Mouse (Mus musculus) ES-E14 (cell line): ENCODE measurements at regions not wholly inside any gene's neighbourhood (a gene's known extent, or its start where the extent isn't known, plus 50 kb on each side); places are given as distances from the start of the nearest gene placed in this dataset.

Experiments
- DNase-seq: peaks from one replicate; pipeline ENCODE4 v3.0.0-alpha.2; 2013; ENCODE audit warnings: low read depth, low spot score
- H3K27ac ChIP-seq: 2 replicates; pipeline ENCODE4 v1.5.1; 2012; ENCODE audit warnings: low read depth, mild to moderate bottlenecking, low read length, moderate library complexity, mixed read lengths; ENCODE audit not compliant: poor library complexity, insufficient read depth, severe bottlenecking
- H3K36me3 ChIP-seq: 2 replicates; pipeline ENCODE4 v1.6.1; 2012; ENCODE audit warnings: mild to moderate bottlenecking, low read length, moderate library complexity, mixed read lengths; ENCODE audit not compliant: control insufficient read depth, poor library complexity, insufficient read depth, severe bottlenecking
- H3K4me1 ChIP-seq, 2 experiments: fragments of 150-350 bp in 1 of 2; sonication (generic) in 1 of 2; 2 replicates each; pipeline ENCODE4 v1.6.1; 2012; ENCODE audit warnings: low read length in 2 of 2, mild to moderate bottlenecking in 1 of 2, mixed read lengths in 1 of 2; ENCODE audit not compliant: control insufficient read depth in 2 of 2, insufficient read depth in 2 of 2, poor library complexity in 1 of 2
- H3K4me3 ChIP-seq, 2 experiments: fragments of 150-350 bp in 1 of 2; sonication (generic) in 1 of 2; 2 replicates each; pipeline ENCODE4 v1.5.1; 2012; ENCODE audit warnings: low read length in 2 of 2, low read depth in 1 of 2, mild to moderate bottlenecking in 1 of 2, mixed read lengths in 1 of 2; ENCODE audit not compliant: insufficient read depth in 1 of 2, poor library complexity in 1 of 2, severe bottlenecking in 1 of 2
- H3K9ac ChIP-seq: 2 replicates; pipeline ENCODE4 v1.6.1; 2012; ENCODE audit warnings: low read depth, mild to moderate bottlenecking, low read length, mixed read lengths; ENCODE audit not compliant: poor library complexity, insufficient read depth, severe bottlenecking
- H3K9me3 ChIP-seq: fragments of 150-350 bp; sonication (generic); 2 replicates; pipeline ENCODE4 v1.6.1; 2012; ENCODE audit warnings: low read depth, mild to moderate bottlenecking, low read length; ENCODE audit not compliant: control insufficient read depth, insufficient read depth
- CHD2 ChIP-seq: IDR thresholded peaks from 2 replicates; pipeline ENCODE4 v1.6.1; 2014; ENCODE audit warnings: mild to moderate bottlenecking, low read depth, low read length, inconsistent platforms
- HCFC1 ChIP-seq: IDR thresholded peaks from 2 replicates; pipeline ENCODE4 v1.6.1; 2012; ENCODE audit warnings: low read length, inconsistent platforms, borderline replicate concordance; ENCODE audit not compliant: insufficient read depth
- MAFK ChIP-seq: IDR thresholded peaks from 2 replicates; pipeline ENCODE4 v1.6.1; 2014; ENCODE audit warnings: mild to moderate bottlenecking, low read depth, low read length, inconsistent platforms; ENCODE audit not compliant: insufficient read depth
- ZC3H11A ChIP-seq: IDR thresholded peaks from 2 replicates; pipeline ENCODE4 v1.6.1; 2012; ENCODE audit warnings: low read depth, mild to moderate bottlenecking, inconsistent platforms, low read length, borderline replicate concordance
- ZNF384 ChIP-seq: IDR thresholded peaks from 2 replicates; pipeline ENCODE4 v1.6.1; 2012; ENCODE audit warnings: low read depth, low read length, inconsistent platforms
- in situ Hi-C, 2 experiments: fragments of 600-800 bp; cut with MboI; formaldehyde crosslinking; loops; one replicate each; pipeline ENCODE4 v1.15.1; 2025; ENCODE audit warnings: low sequenced_read_pairs in 2 of 2, inconsistent platforms in 1 of 2; ENCODE audit not compliant: unreplicated experiment in 2 of 2

GRCm38 (mm10) chr6:31261797-31262540 lies 136.6 kb upstream of the Mkln1 start:
- Histone ChIP-seq H3K9me3 (no peaks in the 10 kb centered on the region), H3K9ac (no peak overlapping the region), H3K36me3 (no peaks in the 10 kb centered on the region), H3K4me1 (peaks cover 0 to 3% of the 10 kb centered on the region in 2 experiments; a peak in 2 of 4 replicates), H3K4me3 (no peak overlapping the region), H3K27ac (no peak overlapping the region)
- TF ChIP-seq ZC3H11A = no peak
- no peak for TF ChIP-seq HCFC1
- TF ChIP-seq ZNF384 = no peak
- no peak for TF ChIP-seq CHD2
- no peak for TF ChIP-seq MAFK
- no peak for DNase-seq
- in situ Hi-C loops = no loop called here

GRCm38 (mm10) chr6:31262651-31263050 lies 135.9 kb upstream of the Mkln1 start:
- no peak for TF ChIP-seq ZNF384
- no peak for TF ChIP-seq HCFC1
- no peak for TF ChIP-seq ZC3H11A
- no peak for TF ChIP-seq CHD2
- Histone ChIP-seq H3K27ac (no peak overlapping the region), H3K36me3 (no peaks in the 10 kb centered on the region), H3K9me3 (no peaks in the 10 kb centered on the region), H3K4me1 (peaks cover 0 to 3% of the 10 kb centered on the region in 2 experiments; a peak in 2 of 4 replicates), H3K4me3 (no peak overlapping the region), H3K9ac (no peak overlapping the region)
- no peak for DNase-seq
- in situ Hi-C loops = no loop called here

- H3K9me3 ChIP-seq = no peaks in the 10 kb centered on the region
Observed at GRCm38 (mm10) chr6:31263821-31264220, 134.7 kb upstream of the Mkln1 start.

GRCm38 (mm10) chr6:31266441-31267040 lies 132.0 kb upstream of the Mkln1 start:
- H3K27ac ChIP-seq = no peak overlapping the region
- no peak for DNase-seq
- in situ Hi-C loops = no loop called here
- peaks cover 0 to 5% of the 10 kb centered on the region in 2 experiments; a peak in 2 of 4 replicates for H3K4me1 ChIP-seq
- TF ChIP-seq HCFC1 = no peak
- TF ChIP-seq CHD2 = no peak
- no peak for TF ChIP-seq ZNF384
- no peak overlapping the region for H3K9ac ChIP-seq
- no peaks in the 10 kb centered on the region for H3K9me3 ChIP-seq
- H3K36me3 ChIP-seq = no peaks in the 10 kb centered on the region
- peak overlapping the region; percentile 18 to 49; a peak in 2 of 4 replicates for H3K4me3 ChIP-seq

More at GRCm38 (mm10) chr6:31263821-31264220, 134.7 kb upstream of the Mkln1 start:
- Histone ChIP-seq H3K4me3 (no peak overlapping the region), H3K4me1 (peaks cover 0 to 5% of the 10 kb centered on the region in 2 experiments; a peak in 2 of 4 replicates), H3K36me3 (no peaks in the 10 kb centered on the region), H3K9ac (no peak overlapping the region), H3K27ac (no peak overlapping the region)
- no peak for DNase-seq
- no peak for TF ChIP-seq ZC3H11A
- no peak for TF ChIP-seq CHD2
- no peak for TF ChIP-seq MAFK
- no peak for TF ChIP-seq HCFC1
- no peak for TF ChIP-seq ZNF384
- in situ Hi-C loops = no loop called here
